Mouse (Mus musculus) layer of hippocampus, postnatal 36 days (tissue): ENCODE measurements around the gene Usp54. TPM values are rescaled to one million over a fixed set of nuclear protein-coding genes. Genes with fewer than 3 reads are reported as not detected.

Experiments used
- DNase-seq, 2 experiments: peaks; one replicate each; pipeline ENCODE4 v3.0.0; 2022
- microRNA-seq, 2 experiments: library from miRNA; unstranded; fragments of <30 nt; microRNA quantifications; one replicate each; pipeline ENCODE4 v1.2.0; 2021
- total RNA-seq, 2 experiments: library from RNA; stranded (reverse); gene quantifications; 2 replicates each; pipeline ENCODE4 v1.2.3; 2021

Gene Usp54
- total RNA-seq, 2 experiments from 2014 or later: 49.1 to 57.8 TPM

DNA sequence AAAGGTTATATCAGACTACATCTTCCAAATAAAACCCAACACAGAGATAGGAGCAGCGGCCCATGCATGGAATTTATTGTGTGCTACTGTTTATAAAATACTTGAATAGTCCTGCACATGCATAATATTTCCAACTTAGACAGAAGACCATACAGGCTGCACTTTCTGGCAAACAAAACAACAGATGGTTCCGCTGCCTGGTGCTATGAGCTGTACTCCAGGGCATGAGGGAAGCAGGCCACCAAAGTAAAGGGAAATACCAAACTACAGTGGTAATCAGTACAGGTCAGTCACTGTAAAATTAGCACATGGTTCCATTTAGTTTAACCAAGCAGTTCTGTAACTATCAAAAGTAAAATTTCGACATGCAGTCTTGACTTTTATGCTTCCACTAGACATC, 140.9 kb downstream of the Usp54 start:
- no peak for DNase-seq

Small RNAs within 50 kb of the gene (microRNA-seq; reads per million reads assigned to microRNA genes)
- gene Mir6946: 0.30 to 0.85 reads per million in 2 experiments

Other genes with a start within 250 kb of the Usp54 start
- gene Mrps16, start 247.4 kb downstream of the Usp54 start, total RNA-seq: 10 to 100 TPM; 34.0 to 37.4 TPM
- 1 to 10 TPM in 1 of 2 experiments, under 1 TPM in 1; 0.75 to 2.4 TPM for gene Cfap70, start 188.8 kb downstream of the Usp54 start, total RNA-seq
- 10 to 100 TPM; 68.0 to 69.7 TPM for gene Anxa7, start 160.9 kb downstream of the Usp54 start, total RNA-seq
- gene Mss51, start 144.2 kb downstream of the Usp54 start, total RNA-seq: 1 to 10 TPM; 1.3 to 1.5 TPM
- 100 to 1,000 TPM; 306 to 322 TPM for gene Ppp3cb, start 94.5 kb downstream of the Usp54 start, total RNA-seq
- not detected for gene Myoz1, start 15.5 kb upstream of the Usp54 start, total RNA-seq
- gene Synpo2l, start 27.3 kb upstream of the Usp54 start, total RNA-seq: under 1 TPM; 0.15 TPM
- 100 to 1,000 TPM; 116 to 125 TPM for gene Sec24c, start 33.2 kb upstream of the Usp54 start, total RNA-seq
- 10 to 100 TPM; 15.1 to 16.4 TPM for gene Fut11, start 53.9 kb upstream of the Usp54 start, total RNA-seq
- gene Chchd1, start 61.9 kb upstream of the Usp54 start, total RNA-seq: 10 to 100 TPM; 48.8 to 50.0 TPM
- 100 to 1,000 TPM; 154 to 187 TPM for gene Zswim8, start 66.5 kb upstream of the Usp54 start, total RNA-seq
- gene Ndst2, start 93.5 kb upstream of the Usp54 start, total RNA-seq: 10 to 100 TPM; 16.5 to 16.9 TPM
- 100 to 1,000 TPM; 187 to 199 TPM for gene Camk2g, start 153.0 kb upstream of the Usp54 start, total RNA-seq
- gene Plau, start 195.6 kb upstream of the Usp54 start, total RNA-seq: 1 to 10 TPM; 4.2 to 4.3 TPM